Comparison of ENCODE assay signal across 8 mouse cellular contexts in the genomic region with DNA sequence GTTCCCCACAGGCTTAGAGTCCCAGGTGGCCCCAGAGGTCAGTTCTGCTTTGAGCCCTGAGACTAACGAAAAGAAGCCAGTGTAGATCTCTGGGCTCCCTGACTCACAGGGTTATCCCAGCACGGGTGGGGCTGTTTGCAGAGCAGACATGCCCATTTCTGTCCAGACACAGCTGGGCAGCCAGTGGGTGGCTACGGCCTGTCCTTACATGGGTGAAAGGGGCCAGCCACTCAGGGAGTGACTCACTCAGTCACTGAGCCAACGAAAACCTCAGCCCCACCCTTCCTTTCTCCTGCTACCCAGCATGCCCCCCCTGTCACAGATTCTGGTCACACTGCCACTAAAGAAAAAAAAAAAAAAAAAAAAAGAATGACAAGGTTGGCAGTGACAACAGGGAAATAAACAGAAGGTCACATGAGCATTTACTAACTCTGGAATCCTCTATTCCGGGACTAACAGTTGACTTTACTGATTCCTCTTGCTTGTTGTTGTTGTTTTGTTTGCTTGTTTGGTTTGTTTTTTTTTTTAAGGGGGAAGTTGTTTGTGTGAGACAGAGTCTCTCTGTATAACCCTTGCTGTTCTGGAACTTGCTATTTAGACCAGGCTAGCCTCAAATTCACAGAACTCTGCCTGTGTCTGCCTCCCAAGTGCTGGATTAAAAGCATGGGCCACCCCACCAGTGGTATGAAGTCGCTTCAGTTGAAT. TPM values are rescaled to one million over a fixed set of nuclear protein-coding genes. Genes with fewer than 3 reads are reported as not detected.
DNase-seq lines count a peak whose midpoint lies in the region; ATAC-seq and TF ChIP-seq lines count a peak whose summit lies in the region.

No protein-coding gene starts in this region.

- no peak for TF ChIP-seq CTCF in liver, embryonic 14.5 days (IDR thresholded peaks at IDR 0.05; ENCODE audit: low read depth)

- ATAC-seq in hindbrain, embryonic 16.5 days, result no peak
- 0 out of 2 replicates have a peak, but pooled peaks have one; percentile 9 for ATAC-seq in liver, embryonic 14.5 days (ENCODE audit: insufficient read depth)

- H3K4me2 ChIP-seq in hindbrain, embryonic 16.5 days (ENCODE audit: low read length), result no peak overlapping the region
- H3K4me2 ChIP-seq in liver, embryonic 14.5 days (ENCODE audit: low read depth), result peak overlapping the region; percentile 11; the same call in 1 of the 2 replicates

- no peak overlapping the region for H3K4me3 ChIP-seq in hindbrain, embryonic 10.5 days
- H3K4me3 ChIP-seq in hindbrain, embryonic 16.5 days (ENCODE audit: low read length), result no peak overlapping the region
- no peak overlapping the region for H3K4me3 ChIP-seq in liver, embryonic 14.5 days (ENCODE audit: insufficient read depth in 1 of 2, low read depth in 2 of 2, low read length in 2 of 2)

- H3K9ac ChIP-seq in hindbrain, embryonic 16.5 days (ENCODE audit: low read depth, low read length), result no peak overlapping the region
- H3K9ac ChIP-seq in liver, embryonic 14.5 days (replicated peaks), result 0 out of 2 replicates have a peak overlapping the region, but pooled peaks have one; percentile 13

- peaks cover 46% of the 10 kb centered on the region for H3K27me3 ChIP-seq in hindbrain, embryonic 10.5 days (ENCODE audit: insufficient read depth, poor library complexity, severe bottlenecking)
- no peaks in the 10 kb centered on the region for H3K27me3 ChIP-seq in hindbrain, embryonic 16.5 days (replicated peaks; ENCODE audit: control insufficient read depth, insufficient read depth, low read length)
- H3K27me3 ChIP-seq in liver, embryonic 14.5 days (ENCODE audit: control insufficient read depth, insufficient read depth, low read length), result no peaks in the 10 kb centered on the region

- DNase-seq in hindbrain, embryonic 10.5 days (ENCODE audit: low spot score), result no peak
- DNase-seq in Muller cell, postnatal 12 days (ENCODE audit: inconsistent ontology term), result peak; percentile 95
- peak; percentile 97 for DNase-seq in fibroblast of lung, adult 2 months (ENCODE audit: low read depth)
- peak; percentile 92 for DNase-seq in induced T-regulatory cell, adult 2 months (ENCODE audit: low read depth)
- DNase-seq in liver, embryonic 14.5 days (ENCODE audit: low read depth in 3 of 3, low spot score in 3 of 3), result peak in 2 of 3 experiments; percentile 31 to 62
- DNase-seq in skeletal muscle tissue, adult 2 months (ENCODE audit: low read depth, low spot score), result peak; percentile 95
- peak; percentile 79 to 84 for DNase-seq in urinary bladder, postnatal 4 days (ENCODE audit: low spot score in 2 of 2)

- peak overlapping the region; percentile 93 for H3K27ac ChIP-seq in hindbrain, embryonic 10.5 days
- H3K27ac ChIP-seq in hindbrain, embryonic 16.5 days (ENCODE audit: low read depth, low read length), result no peak overlapping the region
- peak overlapping the region; percentile 66 for H3K27ac ChIP-seq in liver, embryonic 14.5 days

- no peaks in the 10 kb centered on the region for H3K36me3 ChIP-seq in hindbrain, embryonic 10.5 days
- H3K36me3 ChIP-seq in hindbrain, embryonic 16.5 days (ENCODE audit: control insufficient read depth, insufficient read depth, low read length), result no peaks in the 10 kb centered on the region
- no peaks in the 10 kb centered on the region for H3K36me3 ChIP-seq in liver, embryonic 14.5 days (replicated peaks; ENCODE audit: control insufficient read depth, insufficient read depth, low read depth)

- H3K4me1 ChIP-seq in hindbrain, embryonic 10.5 days (replicated peaks), result peaks cover 47% of the 10 kb centered on the region
- H3K4me1 ChIP-seq in hindbrain, embryonic 16.5 days (ENCODE audit: control insufficient read depth, insufficient read depth, low read depth, low read length), result peaks cover 17% of the 10 kb centered on the region
- peaks cover 47 to 58% of the 10 kb centered on the region in 2 experiments for H3K4me1 ChIP-seq in liver, embryonic 14.5 days (replicated peaks; ENCODE audit: control insufficient read depth in 2 of 2, insufficient read depth in 2 of 2, low read length in 1 of 2)

- no peaks in the 10 kb centered on the region for H3K9me3 ChIP-seq in hindbrain, embryonic 10.5 days
- H3K9me3 ChIP-seq in hindbrain, embryonic 16.5 days (ENCODE audit: control insufficient read depth, low read length), result no peaks in the 10 kb centered on the region
- no peaks in the 10 kb centered on the region for H3K9me3 ChIP-seq in liver, embryonic 14.5 days (ENCODE audit: control insufficient read depth, low read length)

- no peak for TF ChIP-seq EP300 in liver, embryonic 14.5 days (IDR thresholded peaks at IDR 0.05; ENCODE audit: low read depth)

- WGBS in hindbrain, embryonic 10.5 days, result 67% methylated on average over 6 of the region's 6 CpGs
- WGBS in hindbrain, embryonic 16.5 days, result 55% methylated on average over 6 of the region's 6 CpGs
- WGBS in liver, embryonic 14.5 days (ENCODE audit: insufficient replicate concordance), result 9% methylated on average over 6 of the region's 6 CpGs

RNA-seq across cellular contexts. Expression of a gene that starts 50.7 kb away (rescaled TPM):
- polyA plus RNA-seq in hindbrain, embryonic 10.5 days (2016; fragmentation: Nextera tagmentation; extraction: Ambion mirVana), result 20.3 and 34.2 TPM in 2 replicates
- polyA plus RNA-seq in hindbrain, embryonic 16.5 days (2015; fragmentation: Nextera tagmentation; extraction: Ambion mirVana), result 49.7 and 56.6 TPM in 2 replicates
- polyA plus RNA-seq in liver, embryonic 14.5 days (2012; rRNA removed), result 1.4 and 1.5 TPM in 2 replicates
- polyA plus RNA-seq in liver, embryonic 14.5 days (2014; fragmentation: Nextera tagmentation; extraction: Ambion mirVana), result 1.4 and 1.5 TPM in 2 replicates
